ENCODE assay signal across 29 mouse cellular contexts in the genomic region with DNA sequence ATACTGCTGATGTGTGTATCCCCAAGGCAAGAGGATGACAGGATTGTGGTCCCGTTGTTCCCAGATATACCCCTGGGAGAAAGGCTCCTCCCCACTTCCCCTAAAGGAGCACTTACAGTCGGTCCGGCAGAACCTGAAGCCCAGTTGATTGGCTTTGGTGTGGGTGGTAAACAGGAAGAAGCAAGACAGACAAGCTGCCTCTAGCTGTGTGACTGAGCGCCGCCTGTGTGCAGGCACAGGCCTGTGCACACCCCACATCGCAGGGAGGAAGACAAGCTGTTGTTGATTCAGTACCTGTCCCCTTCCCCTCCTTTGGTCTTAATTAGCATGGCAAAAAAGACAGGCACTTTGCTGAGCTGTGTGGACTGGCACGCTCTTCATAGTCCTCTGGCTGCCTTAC. TPM values are rescaled to one million over a fixed set of nuclear protein-coding genes. Genes with fewer than 3 reads are reported as not detected.
DNase-seq lines count a peak whose midpoint lies in the region; ATAC-seq lines count a peak whose summit lies in the region.
"Had no signal": no experiment of that assay in that cellular context is flagged by ENCODE, and none has a peak within 500 bp of the region (broad histone marks: within the 10 kb centered on the region; RNA-seq: fewer than 3 reads in every experiment).

No protein-coding gene starts in this region.

- no peaks in the 10 kb centered on the region for H3K9me3 ChIP-seq in midbrain, embryonic 11.5 days (ENCODE audit: control insufficient read depth, low read length)
- H3K9me3 ChIP-seq: embryonic facial prominence, embryonic 10.5 days; forebrain, embryonic 10.5 days; G1E; heart, embryonic 15.5 days; hindbrain, embryonic 13.5 days had no signal

- ATAC-seq in frontal cortex, adult (ENCODE audit: low TSS enrichment): peak; percentile 44; the same call in 1 of the 2 replicates
- ATAC-seq in activated CD4-positive, CD25-positive, alpha-beta regulatory T cell, adult 4 months: peak; percentile 65
- ATAC-seq in midbrain, embryonic 11.5 days (ENCODE audit: low FRiP score): no peak
- ATAC-seq: forebrain, embryonic 14.5 days; hindbrain, postnatal 0 days; intestine, embryonic 16.5 days had no signal

- H3K36me3 ChIP-seq in midbrain, embryonic 11.5 days (ENCODE audit: control insufficient read depth, insufficient read depth, low read length): peaks cover 15% of the 10 kb centered on the region

- H3K9ac ChIP-seq in midbrain, embryonic 11.5 days (ENCODE audit: low read length): no peak overlapping the region
- H3K9ac ChIP-seq: heart, embryonic 15.5 days; hindbrain, embryonic 13.5 days had no signal

- no peak for DNase-seq in frontal cortex, postnatal 36 days (ENCODE audit: low spot score in 2 of 2)
- DNase-seq in induced T-regulatory cell, adult 2 months (ENCODE audit: low read depth): peak; percentile 55
- no peak for DNase-seq in midbrain, embryonic 11.5 days (ENCODE audit: low spot score, missing footprints)
- DNase-seq in lung, adult 18-20 months: no peak
- DNase-seq in left cerebral cortex, postnatal 36 days (ENCODE audit: low spot score in 2 of 2): no peak
- DNase-seq: adrenal gland, adult 8-10 months; adrenal gland, postnatal 36 days; B cell, adult 2 months; cerebellum, adult 11-12 months; cerebellum, adult 9-10 months; cerebellum, postnatal 36 days; gastrocnemius, postnatal 14 days; heart, adult 2 months; heart, postnatal 14 days; kidney, adult 2 months had no signal

- 87% methylated on average over 7 of the region's 7 CpGs for WGBS in midbrain, embryonic 11.5 days

- intact Hi-C loops in left cerebral cortex, postnatal 36 days (cut with DNase I): no loop called here

- no peak overlapping the region for H3K4me2 ChIP-seq in midbrain, embryonic 11.5 days
- H3K4me2 ChIP-seq: heart, embryonic 11.5 days; heart, embryonic 15.5 days; hindbrain, embryonic 13.5 days had no signal

- no peaks in the 10 kb centered on the region for H3K27me3 ChIP-seq in midbrain, embryonic 11.5 days (ENCODE audit: control insufficient read depth, insufficient read depth, low read length)
- H3K27me3 ChIP-seq: heart, embryonic 15.5 days had no signal

- H3K27ac ChIP-seq in midbrain, embryonic 11.5 days (ENCODE audit: low read depth, low read length): no peak overlapping the region
- H3K27ac ChIP-seq: embryonic facial prominence, embryonic 10.5 days; forebrain, embryonic 10.5 days; heart, adult 2 months; heart, embryonic 15.5 days; hindbrain, embryonic 13.5 days; hindbrain, postnatal 0 days had no signal

- H3K4me3 ChIP-seq in midbrain, embryonic 11.5 days (ENCODE audit: low read depth, low read length): no peak overlapping the region
- H3K4me3 ChIP-seq: embryonic facial prominence, embryonic 10.5 days; erythroblast, embryonic 14.5 days; forebrain, embryonic 10.5 days; heart, adult 2 months; heart, embryonic 15.5 days; hindbrain, embryonic 13.5 days had no signal

- peaks cover 10% of the 10 kb centered on the region for H3K4me1 ChIP-seq in midbrain, embryonic 11.5 days (ENCODE audit: control insufficient read depth, insufficient read depth, low read length)
- H3K4me1 ChIP-seq: heart, embryonic 15.5 days had no signal

RNA-seq across cellular contexts. Expression of gene Prdm12, which starts 26.1 kb away (rescaled TPM):
- polyA plus RNA-seq in activated CD4-positive, CD25-positive, alpha-beta regulatory T cell, adult 4 months (2017; shearing (Covaris generic)): not detected
- 11.3 and 11.7 TPM in 2 replicates for polyA plus RNA-seq in midbrain, embryonic 11.5 days (2014; fragmentation: Nextera tagmentation; extraction: Ambion mirVana)
- total RNA-seq in left cerebral cortex, postnatal 36 days (2021): under 1 TPM; 0.16 to 0.44 TPM
- total RNA-seq: adrenal gland, postnatal 36 days; gastrocnemius, postnatal 14 days; heart, adult 2 months; heart, postnatal 14 days; hematopoietic stem cell, adult 5-6 weeks; hindbrain, postnatal 0 days had no signal
- polyA plus RNA-seq: erythroblast, embryonic 14.5 days; G1E; gonadal fat pad, adult 2 months; heart, adult 2 months; heart, embryonic 15.5 days; intestine, embryonic 16.5 days; kidney, adult 2 months had no signal

RNA-seq across cellular contexts. Expression of gene Fubp3, which starts 41.3 kb away (rescaled TPM):
- 10 to 100 TPM; 41.9 to 43.5 TPM for polyA plus RNA-seq in activated CD4-positive, CD25-positive, alpha-beta regulatory T cell, adult 4 months (2017; shearing (Covaris generic))
- 92.6 and 97.5 TPM in 2 replicates for polyA plus RNA-seq in midbrain, embryonic 11.5 days (2014; fragmentation: Nextera tagmentation; extraction: Ambion mirVana)
- 10 to 100 TPM; 38.1 to 51.7 TPM for total RNA-seq in left cerebral cortex, postnatal 36 days (2021)

RNA-seq across cellular contexts. Expression of gene Exosc2, which starts 56.7 kb away (rescaled TPM):
- polyA plus RNA-seq in activated CD4-positive, CD25-positive, alpha-beta regulatory T cell, adult 4 months (2017; shearing (Covaris generic)): 10 to 100 TPM; 36.2 to 47.9 TPM
- 70.1 and 70.2 TPM in 2 replicates for polyA plus RNA-seq in midbrain, embryonic 11.5 days (2014; fragmentation: Nextera tagmentation; extraction: Ambion mirVana)
- total RNA-seq in left cerebral cortex, postnatal 36 days (2021): 10 to 100 TPM; 19.8 to 23.9 TPM

Comparison
In these comparisons a context has a peak if more than half of its experiments do, and no peak if none do; other contexts are left out.
1. RNA of gene Prdm12, which starts 26.1 kb away (polyA plus RNA-seq): 11.3 to 11.7 TPM in midbrain, embryonic 11.5 days; not detected in activated CD4-positive, CD25-positive, alpha-beta regulatory T cell, adult 4 months; every median in the first group is over 10 times any median in the second.